Mouse (Mus musculus) liver, postnatal 0 days (tissue): Measurements from ENCODE around the gene Olfr743.
"Not testable (repeated sequence)": the region's sequence is repeated elsewhere in the genome, so short reads cannot be mapped to it uniquely, and the experiment has no call there.

Experiments
- CTCF ChIP-seq: sonication (generic); IDR thresholded peaks from 2 replicates; pipeline ENCODE4 v1.5.1; 2016; ENCODE audit warnings: antibody characterized with exemption, low read depth
- EP300 ChIP-seq: IDR thresholded peaks from 2 replicates; pipeline ENCODE4 v1.6.1; 2016; ENCODE audit warnings: antibody characterized with exemption, low read depth, mild to moderate bottlenecking

- TF ChIP-seq CTCF, EP300: not testable (repeated sequence)
Observed at GRCm38 (mm10) chr14:50573056-50573455, 51.4 kb downstream of the Olfr743 start.
